Mouse (Mus musculus) erythroblast, adult 5-6 weeks (primary cell): ENCODE measurements around the gene Ubash3b. TPM values are rescaled to one million over a fixed set of nuclear protein-coding genes. Genes with fewer than 3 reads are reported as not detected.

Experiments
- ATAC-seq: replicated peaks from 2 replicates; pipeline ENCODE4 v1.8.0; 2016; ENCODE audit warnings: moderate number of reproducible peaks, mild to moderate bottlenecking, moderate TSS enrichment, inconsistent platforms; ENCODE audit not compliant: poor library complexity, low FRiP score, severe bottlenecking
- total RNA-seq, 2 experiments: library from RNA; stranded (forward) in 1 of 2; stranded (reverse) in 1 of 2; fragments of 150-400 nt in 1 of 2; fragments of 200-764, 138-1000 nt in 1 of 2; gene quantifications; 2 replicates each; pipeline versions ENCODE4 v1.2.3 to v1.2.4; 2015 to 2017; ENCODE audit warnings: low replicate concordance in 2 of 2

Ubash3b gene
- total RNA-seq, 2 experiments from 2014 or later, result 1.9 to 9.2 TPM

GRCm38 (mm10) chr9:41170026-41170425, 8.5 kb upstream of the Ubash3b start:
- ATAC-seq, result no peak

- no peak for ATAC-seq
Measured at GRCm38 (mm10) chr9:41168656-41169055, 7.2 kb upstream of the Ubash3b start.

GRCm38 (mm10) chr9:41168206-41168605, 6.7 kb upstream of the Ubash3b start:
- ATAC-seq, result no peak

GRCm38 (mm10) chr9:41166886-41167285, 5.4 kb upstream of the Ubash3b start:
- ATAC-seq, result no peak

GRCm38 (mm10) chr9:41162363-41162762, 866 bp upstream of the Ubash3b start:
- ATAC-seq, result no peak

GRCm38 (mm10) chr9:41160536-41161176, 841 bp downstream of the Ubash3b start:
- ATAC-seq, result no peak

DNA sequence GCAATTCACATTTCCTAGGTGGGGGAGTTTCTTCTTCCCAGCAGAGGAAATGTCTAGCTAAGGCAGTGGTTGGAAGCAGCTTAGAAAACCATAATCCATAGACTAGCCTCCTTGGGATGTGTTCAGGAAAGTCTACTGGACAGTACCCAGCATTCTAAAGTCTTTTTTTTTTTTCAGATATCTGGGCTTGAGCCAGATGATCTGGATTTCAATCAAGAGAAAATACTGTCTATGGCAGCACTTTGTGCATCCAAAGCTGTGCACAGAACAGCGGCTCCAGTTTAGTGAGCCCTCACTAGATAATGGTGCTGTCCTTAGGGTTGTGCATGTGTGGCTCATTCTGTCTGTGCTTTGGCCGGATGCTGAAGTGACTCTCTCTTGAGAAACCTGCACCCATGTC, 2.3 kb downstream of the Ubash3b start:
- ATAC-seq, result no peak

DNA sequence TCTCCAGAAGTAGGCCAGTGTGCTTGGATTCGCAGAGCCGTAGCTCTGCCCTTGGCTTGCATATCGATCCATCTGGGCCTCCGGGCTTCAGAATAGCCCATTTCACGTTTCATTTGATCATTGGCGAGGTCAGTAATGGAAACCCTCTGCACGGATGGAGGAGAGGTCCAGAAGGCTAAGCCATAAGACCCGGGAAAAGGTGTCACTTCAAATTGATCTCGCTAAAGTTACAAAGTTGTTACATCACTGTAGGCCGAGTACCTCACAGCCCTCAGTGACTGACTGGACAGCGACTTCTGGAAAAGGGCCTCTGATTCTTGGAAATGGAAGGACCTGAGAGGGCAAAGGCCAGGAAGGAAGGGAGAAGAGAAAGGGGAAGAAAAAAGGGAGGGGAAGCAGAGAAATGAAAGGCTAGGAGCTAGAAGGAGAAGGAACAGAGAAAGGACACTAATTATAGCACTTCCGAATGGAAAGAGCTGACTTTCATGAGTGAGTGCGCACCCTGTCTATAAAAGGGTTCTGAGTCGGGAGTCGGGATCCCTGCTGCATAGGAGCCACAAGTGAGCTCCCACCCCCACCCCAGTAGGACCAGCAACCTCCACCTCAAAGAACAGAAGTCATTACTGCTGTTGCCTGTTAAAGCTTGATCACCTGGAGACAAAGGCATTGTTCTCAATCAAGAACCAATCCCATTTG, 3.5 kb downstream of the Ubash3b start:
- ATAC-seq, result no peak

- ATAC-seq, result peak; percentile 69; the same call in 1 of the 2 replicates
Measured at GRCm38 (mm10) chr9:41157020-41157871, 4.3 kb downstream of the Ubash3b start.

- no peak for ATAC-seq
Measured at GRCm38 (mm10) chr9:41156720-41157019, 4.8 kb downstream of the Ubash3b start.

- ATAC-seq, result no peak
Measured at GRCm38 (mm10) chr9:41156006-41156719, 5.3 kb downstream of the Ubash3b start.

DNA sequence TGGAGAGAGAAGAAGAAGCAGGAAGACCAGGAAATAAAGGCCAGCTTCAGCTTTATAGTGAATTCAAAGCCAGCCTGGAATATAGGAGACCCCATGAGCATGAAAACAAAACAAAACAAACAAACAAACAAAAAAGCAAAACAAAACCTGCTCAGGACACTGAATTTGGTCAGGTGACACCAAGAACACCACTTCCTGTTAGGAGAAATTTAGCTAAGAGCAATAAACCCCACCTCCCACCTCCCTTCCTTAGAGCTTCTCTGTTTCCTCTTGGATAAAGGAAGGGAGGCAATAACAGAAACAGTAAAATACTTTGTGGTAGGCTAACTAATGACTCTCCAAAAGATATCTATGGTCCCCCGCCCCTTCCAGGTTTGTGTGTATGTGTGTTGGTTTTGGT, 7.5 kb downstream of the Ubash3b start:
- no peak for ATAC-seq

DNA sequence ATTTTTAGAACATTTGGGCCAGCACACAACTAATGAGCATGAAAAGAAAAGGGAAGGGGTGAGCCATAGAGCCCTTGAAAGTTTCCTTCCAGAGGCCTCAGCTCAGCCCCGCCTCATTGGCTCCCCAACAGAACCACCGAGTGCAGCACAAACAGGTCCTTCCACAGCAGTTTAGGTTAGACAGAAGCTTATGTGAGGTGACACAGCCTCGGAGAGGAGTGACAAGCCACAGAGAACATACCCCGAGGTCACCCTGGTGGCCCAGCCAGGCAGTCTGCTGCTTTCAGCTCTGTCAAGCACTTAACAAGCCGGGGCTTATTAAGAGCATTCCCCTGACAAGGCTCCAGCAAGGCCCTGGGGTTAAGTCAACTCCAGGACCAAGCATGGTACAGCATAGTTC, 8.4 kb downstream of the Ubash3b start:
- no peak for ATAC-seq

- no peak for ATAC-seq
Measured at GRCm38 (mm10) chr9:41151491-41151890, 10.0 kb downstream of the Ubash3b start.

DNA sequence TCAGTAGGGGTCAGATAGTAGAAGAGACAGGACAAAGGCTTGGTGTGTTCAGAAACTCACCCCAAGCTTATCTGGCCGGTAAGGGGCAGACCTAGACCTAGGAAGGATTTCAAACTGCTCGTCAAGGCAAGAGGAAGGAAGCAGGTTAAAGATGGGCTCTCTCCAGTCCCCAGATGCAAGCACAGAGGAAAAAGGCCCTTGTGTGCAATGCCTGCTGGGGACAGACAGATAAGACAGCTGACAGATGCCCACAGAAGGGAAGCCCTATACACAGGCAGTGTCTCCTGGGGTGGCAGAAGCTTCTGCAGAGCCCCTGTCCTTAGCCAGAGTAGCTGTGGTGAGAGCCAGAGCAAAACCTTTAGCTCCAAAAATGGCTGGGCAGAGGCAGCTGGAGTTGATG, 11.6 kb downstream of the Ubash3b start:
- ATAC-seq, result no peak

- ATAC-seq, result no peak
Measured at GRCm38 (mm10) chr9:41149079-41149676, 12.3 kb downstream of the Ubash3b start.

GRCm38 (mm10) chr9:41148600-41148999, 12.9 kb downstream of the Ubash3b start:
- ATAC-seq, result no peak

DNA sequence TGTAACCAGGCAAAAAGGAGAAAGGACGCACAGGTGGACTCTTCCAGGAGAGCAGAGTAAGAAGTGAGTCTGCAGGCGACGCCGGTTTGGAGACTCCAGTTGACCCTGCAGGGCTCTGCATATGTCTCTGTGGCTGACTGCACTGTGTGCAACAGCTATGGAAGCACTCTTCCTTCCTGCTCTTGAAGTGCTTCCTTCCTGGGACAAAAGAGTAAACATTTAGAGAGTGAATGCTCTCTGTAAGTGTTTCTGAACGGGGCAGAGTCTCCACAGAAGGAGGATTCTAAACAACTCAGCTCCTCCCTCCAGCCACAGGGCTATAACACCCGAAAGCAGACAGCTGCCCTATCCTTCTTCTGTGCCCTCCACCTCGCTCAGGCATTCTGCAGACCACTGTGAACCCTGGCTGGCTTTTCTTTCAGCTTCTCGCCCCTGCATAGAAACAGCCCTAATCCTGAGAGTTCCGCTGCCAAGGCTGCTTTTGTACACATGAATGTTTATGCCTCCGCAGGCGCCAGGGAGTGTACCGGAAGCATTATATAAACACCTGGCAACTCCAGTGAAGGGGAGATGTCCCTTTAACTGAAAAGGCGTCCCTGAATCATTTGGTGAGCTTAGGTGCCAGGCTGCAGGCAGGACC, 14.2 kb downstream of the Ubash3b start:
- no peak for ATAC-seq

DNA sequence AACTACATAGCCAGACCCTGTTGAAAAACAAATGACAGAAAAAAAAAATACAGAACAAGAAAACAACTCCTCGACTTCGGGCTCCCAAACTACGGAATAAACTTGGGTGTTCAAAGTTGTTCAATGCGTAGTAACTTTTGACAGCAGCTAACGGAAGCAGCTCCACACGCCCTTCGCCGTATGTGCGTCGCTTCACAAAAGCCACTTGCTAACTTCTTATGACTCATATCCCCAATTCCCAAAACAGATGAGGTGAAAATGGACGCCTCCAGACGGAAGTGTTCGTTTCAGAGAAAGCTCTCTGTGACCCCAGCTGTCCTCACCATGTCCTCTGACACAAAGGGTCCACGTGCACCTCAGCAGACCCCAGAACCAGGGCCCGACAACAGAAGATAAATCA, 17.7 kb downstream of the Ubash3b start:
- no peak for ATAC-seq
